In genomic region chr2:170349784-170350183, GRCm38 (mm10) we compare ENCODE assay signal across 19 mouse cellular contexts.
DNase-seq lines count a peak whose midpoint lies in the region; ATAC-seq and TF ChIP-seq lines count a peak whose summit lies in the region.
"Had no signal": no experiment of that assay in that cellular context is flagged by ENCODE, and none has a peak within 500 bp of the region (broad histone marks: within the 10 kb centered on the region; RNA-seq: fewer than 3 reads in every experiment).

No protein-coding gene starts in this region.

- H3K9ac ChIP-seq in hindbrain, postnatal 0 days (replicated peaks; ENCODE audit: low read length) = no peak overlapping the region
- no peak overlapping the region for H3K9ac ChIP-seq in hindbrain, embryonic 12.5 days
- no peak overlapping the region for H3K9ac ChIP-seq in stomach, postnatal 0 days (ENCODE audit: low read length)
- H3K9ac ChIP-seq: forebrain, embryonic 15.5 days; heart, embryonic 13.5 days had no signal

- H3K4me1 ChIP-seq in hindbrain, postnatal 0 days (ENCODE audit: insufficient read depth, low read length) = no peaks in the 10 kb centered on the region
- peaks cover 19% of the 10 kb centered on the region for H3K4me1 ChIP-seq in hindbrain, embryonic 12.5 days
- H3K4me1 ChIP-seq in testis, adult 2 months (ENCODE audit: control insufficient read depth, insufficient read depth, low read length) = peaks cover 9% of the 10 kb centered on the region
- no peaks in the 10 kb centered on the region for H3K4me1 ChIP-seq in stomach, postnatal 0 days (replicated peaks; ENCODE audit: control insufficient read depth, insufficient read depth)

- no peak for TF ChIP-seq POLR2A in testis, adult 2 months (IDR thresholded peaks at IDR 0.05; ENCODE audit: control insufficient read depth, low read depth, low read length)

- H3K4me3 ChIP-seq in hindbrain, postnatal 0 days (ENCODE audit: low read length) = no peak overlapping the region
- no peak overlapping the region for H3K4me3 ChIP-seq in hindbrain, embryonic 12.5 days
- peak overlapping the region; percentile 80 for H3K4me3 ChIP-seq in testis, adult 2 months (ENCODE audit: control insufficient read depth, low read depth, low read length)
- H3K4me3 ChIP-seq in stomach, postnatal 0 days (ENCODE audit: low read depth, low read length) = no peak overlapping the region
- H3K4me3 ChIP-seq: forebrain, embryonic 15.5 days; heart, embryonic 13.5 days; layer of hippocampus, adult 2 months; limb, embryonic 10.5 days had no signal

- ATAC-seq in hindbrain, postnatal 0 days = peak; percentile 30; the same call in 1 of the 2 replicates
- no peak for ATAC-seq in hindbrain, embryonic 12.5 days (ENCODE audit: low FRiP score)
- ATAC-seq in stomach, postnatal 0 days (ENCODE audit: low FRiP score, low TSS enrichment) = 0 out of 2 replicates have a peak, but pooled peaks have one; percentile 12
- ATAC-seq: forebrain, embryonic 15.5 days had no signal

- no peak for DNase-seq in hindbrain, postnatal 0 days (ENCODE audit: low spot score)
- DNase-seq in testis, postnatal 10 days (ENCODE audit: low spot score) = no peak
- peak; percentile 76 for DNase-seq in ZHBTc4 (ENCODE audit: low read depth, low spot score)
- DNase-seq in stomach, postnatal 0 days (ENCODE audit: low spot score) = no peak
- DNase-seq in cerebellum, adult 18-20 months = no peak
- DNase-seq in left cerebral cortex, postnatal 4 days = no peak
- DNase-seq: cerebellum, postnatal 14 days; heart, postnatal 4 days; lung, postnatal 36 days; right cerebral cortex, postnatal 25 days had no signal

- no peak for TF ChIP-seq CTCF in hindbrain, postnatal 0 days (IDR thresholded peaks at IDR 0.05; ENCODE audit: low read depth)
- TF ChIP-seq CTCF in testis, adult 2 months (IDR thresholded peaks at IDR 0.05; ENCODE audit: control insufficient read depth, insufficient read depth, insufficient replicate concordance, low read depth, low read length) = no peak
- no peak for TF ChIP-seq CTCF in stomach, postnatal 0 days (IDR thresholded peaks at IDR 0.05; ENCODE audit: low read depth)

- no peaks in the 10 kb centered on the region for H3K27me3 ChIP-seq in hindbrain, postnatal 0 days (ENCODE audit: insufficient read depth, low read length)
- H3K27me3 ChIP-seq in hindbrain, embryonic 12.5 days = no peaks in the 10 kb centered on the region
- H3K27me3 ChIP-seq in testis, adult 2 months (ENCODE audit: control insufficient read depth, insufficient read depth, low read length) = no peaks in the 10 kb centered on the region
- H3K27me3 ChIP-seq in stomach, postnatal 0 days (ENCODE audit: control insufficient read depth, insufficient read depth, low read length) = no peaks in the 10 kb centered on the region
- H3K27me3 ChIP-seq: forebrain, embryonic 15.5 days; heart, embryonic 13.5 days had no signal

- H3K4me2 ChIP-seq in hindbrain, postnatal 0 days (ENCODE audit: low read depth, low read length) = no peak overlapping the region
- H3K4me2 ChIP-seq in hindbrain, embryonic 12.5 days (replicated peaks) = no peak overlapping the region
- H3K4me2 ChIP-seq in stomach, postnatal 0 days (replicated peaks; ENCODE audit: low read depth) = no peak overlapping the region
- H3K4me2 ChIP-seq: forebrain, embryonic 15.5 days; heart, embryonic 13.5 days; liver, embryonic 11.5 days; midbrain, embryonic 11.5 days had no signal

- H3K36me3 ChIP-seq in hindbrain, postnatal 0 days (ENCODE audit: insufficient read depth, low read length) = no peaks in the 10 kb centered on the region
- no peaks in the 10 kb centered on the region for H3K36me3 ChIP-seq in hindbrain, embryonic 12.5 days
- no peaks in the 10 kb centered on the region for H3K36me3 ChIP-seq in testis, adult 2 months (ENCODE audit: control insufficient read depth, insufficient read depth, low read length)
- no peaks in the 10 kb centered on the region for H3K36me3 ChIP-seq in stomach, postnatal 0 days (ENCODE audit: control insufficient read depth, insufficient read depth, low read length)
- H3K36me3 ChIP-seq: forebrain, embryonic 15.5 days; G1E; heart, embryonic 13.5 days; limb, embryonic 10.5 days had no signal

- no peaks in the 10 kb centered on the region for H3K9me3 ChIP-seq in hindbrain, postnatal 0 days (ENCODE audit: low read length)
- no peaks in the 10 kb centered on the region for H3K9me3 ChIP-seq in hindbrain, embryonic 12.5 days (replicated peaks)
- H3K9me3 ChIP-seq in stomach, postnatal 0 days (ENCODE audit: control insufficient read depth, low read length) = no peaks in the 10 kb centered on the region
- H3K9me3 ChIP-seq: forebrain, embryonic 15.5 days; heart, embryonic 13.5 days; limb, embryonic 10.5 days had no signal

- TF ChIP-seq EP300 in stomach, postnatal 0 days (optimal IDR thresholded peaks at IDR 0.05) = no peak

- H3K27ac ChIP-seq in hindbrain, postnatal 0 days = no peak overlapping the region
- H3K27ac ChIP-seq in hindbrain, embryonic 12.5 days = no peak overlapping the region
- peak overlapping the region; percentile 83 for H3K27ac ChIP-seq in testis, adult 2 months (ENCODE audit: control insufficient read depth, insufficient read depth, low read depth, low read length)
- H3K27ac ChIP-seq in stomach, postnatal 0 days (replicated peaks) = no peak overlapping the region
- H3K27ac ChIP-seq: forebrain, embryonic 15.5 days; heart, embryonic 13.5 days; layer of hippocampus, adult 2 months; limb, embryonic 10.5 days had no signal

- intact Hi-C loops in left cerebral cortex, postnatal 4 days (cut with DNase I) = loop anchor here (5.0 kb wide), 1 partner anchor 232 kb away; no protein-coding TSS in a partner anchor

- WGBS in hindbrain, postnatal 0 days = 83% methylated on average over 5 of the region's 5 CpGs
- 87% methylated on average over 5 of the region's 5 CpGs for WGBS in hindbrain, embryonic 12.5 days
- 48% methylated on average over 5 of the region's 5 CpGs for WGBS in stomach, postnatal 0 days
